Mouse (Mus musculus): ENCODE measurements around the gene Paxbp1. TPM values are rescaled to one million over a fixed set of nuclear protein-coding genes. Genes with fewer than 3 reads are reported as not detected.
A peak's percentile ranks its signal among the peaks of the same experiment; 100 is the strongest.
"Not testable (repeated sequence)": the region's sequence is repeated elsewhere in the genome, so short reads cannot be mapped to it uniquely, and the experiment has no call there.

The Paxbp1 gene
- 10 to 100 TPM; 12.8 to 26.2 TPM for total RNA-seq (2021)
- long read RNA-seq, experiment 1, transcript Paxbp1-202 (18 exons, 3,973 nt): major isoform, 6 of 24 reads
- long read RNA-seq, experiment 1, partial matches to known transcripts: 5 of 24 reads
- long read RNA-seq, experiment 1, other reads (novel, unspliced or antisense): 11 of 24 reads
- long read RNA-seq, experiment 2, partial matches to known transcripts: 2 of 13 reads
- long read RNA-seq, experiment 2, other reads (novel, unspliced or antisense): 3 of 13 reads

GRCm38 (mm10) chr16:91044270-91045182, at the start of gene Paxbp1:
Gene Paxbp1, minus strand, starts transcription at chr16:91044543.
- peak; percentile 99 for DNase-seq

DNA sequence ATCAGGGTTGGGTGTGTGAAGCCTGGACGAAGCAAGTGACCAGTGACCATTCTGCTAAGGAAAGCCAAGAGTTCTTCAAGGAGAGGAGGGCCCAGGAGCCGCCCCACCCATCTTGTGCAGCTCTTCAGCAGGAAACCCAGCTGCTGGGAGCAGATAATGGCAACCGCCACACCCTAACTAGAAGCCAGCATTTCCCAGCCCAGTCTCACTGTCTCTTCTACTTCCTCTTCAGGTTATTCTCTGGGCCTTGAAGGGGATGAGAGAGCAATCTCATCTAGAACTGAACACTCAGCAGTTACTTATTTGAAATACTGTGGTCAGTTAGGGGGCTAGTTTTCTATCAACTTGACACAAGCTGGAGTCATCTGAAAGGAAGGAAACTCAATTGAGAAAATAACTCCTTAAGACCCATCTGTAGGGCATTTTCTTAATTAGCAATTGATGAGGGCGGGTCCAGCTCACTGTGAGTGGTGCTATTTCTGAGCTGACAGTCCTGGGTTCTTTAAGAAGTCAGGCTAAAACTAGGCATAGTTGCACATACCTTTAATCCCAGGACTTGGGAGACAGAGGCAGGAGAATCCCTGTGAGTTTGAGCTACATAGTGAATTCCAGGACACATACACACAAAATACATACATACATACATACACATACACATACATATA, 42.4 kb upstream of the Paxbp1 start:
- DNase-seq: no peak

GRCm38 (mm10) chr16:91085239-91085825, 41.0 kb upstream of the Paxbp1 start:
- DNase-seq: no peak

- DNase-seq: no peak
Observed at GRCm38 (mm10) chr16:91084307-91085238, 40.2 kb upstream of the Paxbp1 start.

DNA sequence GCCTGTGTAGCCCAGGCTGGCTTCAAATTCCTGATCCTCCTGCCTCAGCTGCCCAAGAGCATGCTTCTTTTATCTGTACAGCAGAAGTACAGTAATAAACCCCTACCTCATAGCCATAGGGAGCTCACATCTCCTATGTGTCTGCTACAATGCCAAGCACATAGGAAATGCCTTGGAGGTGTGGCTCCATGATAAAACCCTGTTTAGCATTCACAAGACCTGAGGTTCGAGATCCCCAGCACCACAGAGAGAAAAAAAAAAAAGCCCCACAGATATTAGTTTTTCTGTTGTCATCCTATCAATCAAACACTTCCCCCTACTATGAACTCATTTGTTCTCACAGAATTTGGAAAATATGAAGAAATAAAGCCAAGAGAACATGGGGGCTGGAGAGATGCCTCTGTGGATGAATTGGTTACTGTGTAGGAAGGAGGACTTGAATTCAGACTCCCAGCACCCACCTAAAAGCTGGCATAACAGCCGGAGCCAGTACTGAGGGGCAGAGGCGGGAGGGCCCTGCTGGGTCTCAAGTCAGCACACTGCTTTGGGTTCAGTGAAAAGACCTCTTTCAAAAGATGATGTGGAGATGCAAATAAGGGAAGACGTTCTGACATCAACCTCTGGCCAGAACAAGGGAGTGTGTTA, 38.8 kb upstream of the Paxbp1 start:
- no peak for DNase-seq

DNA sequence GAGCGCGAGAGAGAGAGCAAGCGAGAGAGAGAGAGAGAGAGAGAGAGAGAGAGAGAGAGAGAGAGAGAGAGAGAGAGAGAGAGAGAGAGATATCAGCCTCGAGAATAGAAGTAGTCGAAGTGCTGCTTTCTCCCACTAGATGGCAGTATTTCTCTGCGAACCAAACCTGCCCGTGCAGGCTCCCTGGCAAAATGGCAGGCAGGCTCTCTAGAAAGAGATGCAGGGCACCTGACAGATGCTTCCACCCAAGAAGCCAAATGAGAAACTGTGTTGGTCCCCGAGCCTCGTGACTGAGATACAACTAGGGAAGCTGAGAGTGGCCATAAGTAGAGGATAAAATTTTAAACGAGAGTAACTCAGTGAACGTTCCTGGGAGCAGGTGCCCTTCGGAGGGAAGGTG, 37.2 kb upstream of the Paxbp1 start:
- DNase-seq: peak; percentile 69

GRCm38 (mm10) chr16:91076180-91076579, 31.8 kb upstream of the Paxbp1 start:
- DNase-seq: no peak

- DNase-seq: not testable (repeated sequence)
Observed at GRCm38 (mm10) chr16:91075423-91075822, 31.1 kb upstream of the Paxbp1 start.

GRCm38 (mm10) chr16:91073163-91073892, 29.0 kb upstream of the Paxbp1 start:
- DNase-seq: peak; percentile 91

DNA sequence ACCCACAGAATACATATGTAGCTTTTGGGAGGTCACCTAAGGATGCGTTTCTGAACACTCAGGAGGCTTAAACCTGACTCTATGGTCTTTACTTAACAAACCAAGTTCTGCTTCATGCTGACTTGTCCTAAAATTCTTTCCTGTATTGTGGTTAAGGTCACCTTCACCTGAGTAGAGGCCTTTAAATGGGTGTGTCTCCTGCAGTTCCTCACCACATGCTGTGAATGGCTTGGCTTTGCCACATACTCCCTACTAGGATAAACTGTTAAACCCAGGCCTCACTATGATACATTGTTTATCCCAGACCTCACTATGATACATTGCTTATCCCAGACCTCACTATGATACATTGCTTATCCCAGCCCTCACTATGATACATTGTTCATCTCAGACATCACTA, 27.9 kb upstream of the Paxbp1 start:
- DNase-seq: no peak

DNA sequence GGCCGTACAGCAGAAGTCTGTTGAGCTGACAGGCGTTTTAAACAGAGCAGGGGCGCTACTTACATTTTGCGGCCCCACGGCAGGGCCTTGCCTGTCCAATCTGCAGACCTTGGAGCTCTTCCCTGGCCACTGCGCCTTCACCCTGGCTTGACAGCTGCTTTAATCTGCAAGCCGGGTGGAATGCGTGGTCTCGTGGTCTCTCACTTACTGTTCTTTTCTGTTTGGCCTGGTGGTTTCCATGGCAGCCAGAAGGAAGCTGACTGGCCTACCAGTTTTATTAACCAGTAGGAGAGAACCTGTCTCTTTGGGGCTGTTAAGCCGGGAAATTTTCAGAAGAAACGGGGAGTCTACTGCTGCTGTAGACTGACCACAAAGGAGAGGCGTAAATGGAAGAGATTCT, 24.6 kb upstream of the Paxbp1 start:
- DNase-seq: peak; percentile 48

- DNase-seq: no peak
Observed at GRCm38 (mm10) chr16:91067122-91067521, 22.8 kb upstream of the Paxbp1 start.

DNA sequence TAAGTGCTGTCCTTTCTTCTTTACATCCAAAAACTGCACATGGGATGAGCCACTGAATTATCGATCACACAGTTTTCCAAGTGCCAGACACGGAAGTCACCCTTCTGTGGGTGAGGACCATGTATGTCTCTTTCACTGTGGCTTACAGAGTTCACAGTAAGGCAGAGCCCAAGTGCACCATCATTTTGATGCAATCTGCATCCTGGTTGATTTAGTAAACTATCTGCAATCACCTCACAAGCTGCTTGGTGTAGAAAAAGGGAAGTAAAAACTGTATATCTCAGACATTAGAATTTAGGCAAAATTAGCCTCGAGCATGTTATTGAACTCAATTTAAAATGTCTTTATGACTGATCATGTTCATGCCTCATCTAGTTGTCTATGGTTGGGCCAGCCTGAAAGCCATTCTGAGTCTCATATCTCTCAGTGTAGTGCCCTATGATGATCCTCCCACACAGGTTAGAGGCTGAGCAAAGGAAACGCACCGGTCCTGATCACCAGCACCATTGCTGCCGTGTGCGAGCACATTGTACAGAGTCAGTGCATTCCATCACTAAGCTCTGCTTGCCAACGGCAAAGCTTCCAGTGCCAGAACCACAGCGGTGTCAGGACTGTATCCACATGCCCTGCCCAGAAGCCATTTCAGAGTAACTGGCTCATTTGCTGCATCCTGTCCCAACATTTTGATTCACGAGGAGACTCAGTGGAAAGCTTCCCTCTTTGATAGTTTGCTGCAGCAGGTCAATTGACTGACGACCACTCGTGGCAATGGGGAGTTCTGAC, 20.4 kb upstream of the Paxbp1 start:
- DNase-seq: no peak

DNA sequence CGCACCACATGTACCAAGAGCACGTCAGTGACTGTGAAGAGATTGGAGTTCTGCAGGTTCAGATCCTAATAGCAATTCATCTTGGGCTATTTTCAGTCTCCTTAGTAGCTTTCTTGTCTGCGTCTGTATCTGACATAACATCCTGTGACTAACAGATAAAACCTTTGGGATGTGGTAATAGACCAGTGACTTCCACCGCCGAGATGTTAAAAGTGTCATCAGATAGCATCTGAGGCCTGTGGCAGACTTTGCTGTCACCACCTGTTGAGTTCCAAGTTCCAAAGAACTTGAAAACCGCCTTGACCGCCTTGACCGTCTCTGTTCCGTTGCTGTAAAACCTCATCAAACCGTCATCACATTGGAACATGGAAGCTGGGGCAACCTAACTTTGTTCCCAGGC, 19.4 kb upstream of the Paxbp1 start:
- DNase-seq: no peak

GRCm38 (mm10) chr16:91061531-91062318, 17.4 kb upstream of the Paxbp1 start:
- DNase-seq: no peak

DNA sequence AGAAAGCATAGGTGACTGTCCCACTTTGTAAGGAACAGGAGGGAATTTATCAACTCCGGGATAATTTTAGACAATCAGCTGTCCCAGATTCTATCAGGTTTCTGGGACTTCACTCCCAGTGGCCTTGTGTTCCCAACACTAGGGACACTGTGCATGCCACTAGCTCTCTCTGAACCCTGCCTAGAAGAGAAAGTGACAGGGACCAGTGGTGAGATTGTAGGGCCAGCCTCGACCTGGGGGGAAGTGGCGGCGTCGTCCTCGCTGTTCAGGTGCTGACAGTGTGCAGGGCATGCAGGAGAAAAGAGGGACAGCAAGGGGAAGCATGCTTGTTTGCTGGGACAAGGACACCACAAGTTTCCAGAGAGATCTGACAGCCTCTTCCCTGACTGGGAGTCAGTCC, 13.4 kb upstream of the Paxbp1 start:
- DNase-seq: no peak

DNA sequence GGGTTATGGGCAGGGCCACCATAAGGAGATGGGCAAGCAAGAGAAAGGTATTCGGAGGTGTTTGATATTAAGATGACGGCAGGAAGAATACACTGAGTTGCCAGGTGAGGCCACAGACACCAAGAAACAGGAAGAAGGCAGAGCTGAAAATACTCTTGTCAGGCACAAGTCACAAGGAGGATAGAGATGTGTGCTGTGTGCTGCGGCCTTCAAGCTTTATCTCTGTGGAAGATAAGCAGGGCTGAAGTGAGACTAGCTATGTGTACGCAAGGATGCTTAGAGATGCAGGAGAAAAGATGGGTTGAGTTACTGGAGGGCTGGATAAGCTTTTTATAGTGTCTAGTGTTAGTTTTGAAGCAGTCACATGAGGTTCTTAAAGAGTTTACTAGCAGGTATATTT, 12.9 kb upstream of the Paxbp1 start:
- DNase-seq: no peak

- no peak for DNase-seq
Observed at GRCm38 (mm10) chr16:91056043-91056821, 11.9 kb upstream of the Paxbp1 start.

Data from gastrocnemius, postnatal 10 days (tissue).